Mouse (Mus musculus): ENCODE data around the gene Vps53. TPM values are rescaled to one million over a fixed set of nuclear protein-coding genes. Genes with fewer than 3 reads are reported as not detected.
"Not testable (repeated sequence)": the region's sequence is repeated elsewhere in the genome, so short reads cannot be mapped to it uniquely, and the experiment has no call there.

The Vps53 gene
- 43.5 and 44.3 TPM in 2 replicates for polyA plus RNA-seq (2015; fragmentation: Nextera tagmentation; extraction: Ambion mirVana)

- under 1% methylated on average over 37 of the region's 37 CpGs for WGBS
- peak within 1 kb of the TSS; percentile 90 for H3K4me2 ChIP-seq
- peak within 1 kb of the TSS; percentile 94 for H3K4me3 ChIP-seq
- peak within 1 kb of the TSS; percentile 71 for H3K27ac ChIP-seq
- peak; percentile 78; the same call in 1 of the 2 replicates for ATAC-seq (ENCODE audit: insufficient number of reproducible peaks, low FRiP score, low TSS enrichment, low read depth)
- peaks cover 8% of the 10 kb centered on the region for H3K4me1 ChIP-seq
- H3K27me3 ChIP-seq, result no peaks in the 10 kb centered on the region
- peak within 1 kb of the TSS; percentile 63 for H3K9ac ChIP-seq
- peaks cover 7% of the 10 kb centered on the region; the same call in 1 of the 2 replicates for H3K36me3 ChIP-seq
- H3K9me3 ChIP-seq, result no peaks in the 10 kb centered on the region
These were observed at the start of gene Vps53, which contains the start of gene Fam57a for GRCm38 (mm10) chr11:76179495-76180145. Gene Vps53, minus strand, starts transcription at chr11:76179647. Gene Fam57a, plus strand, starts transcription at chr11:76179671.

DNA sequence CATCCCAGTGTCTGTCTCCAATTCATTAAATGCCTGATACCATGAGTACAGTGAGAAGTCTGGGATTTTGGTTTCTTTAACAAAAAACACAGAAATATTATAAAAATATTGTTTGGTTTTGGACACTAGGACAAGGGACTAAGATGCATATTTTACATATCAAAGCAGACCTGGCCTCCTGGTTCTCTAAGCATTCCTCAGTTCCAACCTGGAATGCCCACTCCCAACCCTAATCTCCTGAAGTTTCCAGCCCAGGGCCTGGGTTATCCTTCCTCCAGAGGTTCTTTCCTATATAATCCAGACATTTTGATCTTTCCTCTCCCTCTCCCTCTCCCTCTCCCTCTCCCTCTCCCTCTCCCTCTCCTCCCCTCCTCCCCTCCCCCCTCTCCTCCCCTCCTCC, 45.6 kb upstream of the Vps53 start:
- H3K4me1 ChIP-seq, result no peaks in the 10 kb centered on the region
- H3K27ac ChIP-seq, result no peak overlapping the region
- H3K36me3 ChIP-seq, result peaks cover 57% of the 10 kb centered on the region
- no peak overlapping the region for H3K9ac ChIP-seq
- no peak for ATAC-seq (ENCODE audit: insufficient number of reproducible peaks, low FRiP score, low TSS enrichment, low read depth)
- H3K9me3 ChIP-seq, result no peaks in the 10 kb centered on the region
- no peak overlapping the region for H3K4me3 ChIP-seq
- H3K27me3 ChIP-seq, result no peaks in the 10 kb centered on the region
- no peak overlapping the region for H3K4me2 ChIP-seq

- H3K4me1 ChIP-seq, result no peaks in the 10 kb centered on the region
- no peaks in the 10 kb centered on the region for H3K27me3 ChIP-seq
- ATAC-seq (ENCODE audit: insufficient number of reproducible peaks, low FRiP score, low TSS enrichment, low read depth), result no peak
- H3K4me3 ChIP-seq, result no peak overlapping the region
- no peaks in the 10 kb centered on the region for H3K9me3 ChIP-seq
- no peak overlapping the region for H3K27ac ChIP-seq
- 96% methylated on average over 5 of the region's 5 CpGs for WGBS
- no peak overlapping the region for H3K9ac ChIP-seq
- peaks cover 62% of the 10 kb centered on the region for H3K36me3 ChIP-seq
- no peak overlapping the region for H3K4me2 ChIP-seq
These were observed 45.2 kb upstream of the Vps53 start for GRCm38 (mm10) chr11:76224631-76225030.

DNA sequence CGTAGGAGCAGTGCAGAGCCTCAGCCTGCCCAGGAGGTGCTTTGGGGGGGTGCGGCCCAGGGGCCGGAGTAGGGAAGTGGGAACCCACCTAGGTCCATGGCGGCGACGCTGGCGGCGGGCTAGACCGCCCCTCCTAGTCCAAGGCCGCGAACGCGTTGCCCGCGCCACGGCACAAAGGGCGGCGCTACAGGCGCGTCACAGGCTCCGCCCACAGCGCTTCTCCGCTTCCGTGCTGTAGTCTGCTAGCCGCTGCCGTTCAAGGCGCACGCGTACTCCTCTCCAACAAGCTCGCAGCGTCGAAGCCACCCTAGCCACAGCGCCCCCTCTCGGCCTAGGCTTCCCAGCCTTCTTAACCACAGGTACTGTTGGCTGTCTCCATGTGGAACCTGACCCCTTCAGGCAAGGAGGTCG, 37.9 kb upstream of the Vps53 start, which contains the start of the genes Dbil5 and Gemin4:
Dbil5 (plus strand) TSS at position 219 of the 411 bp plus-strand sequence.
Gemin4 (minus strand) TSS at position 275 of the 411 bp plus-strand sequence.
- H3K9me3 ChIP-seq, result no peaks in the 10 kb centered on the region
- H3K27me3 ChIP-seq, result no peaks in the 10 kb centered on the region
- WGBS, result 0% methylated on average over 35 of the region's 35 CpGs
- peaks cover 16% of the 10 kb centered on the region for H3K4me1 ChIP-seq
- H3K4me3 ChIP-seq, result peak within 1 kb of the TSS; percentile 57
- H3K4me2 ChIP-seq, result peak within 1 kb of the TSS; percentile 68
- H3K36me3 ChIP-seq, result peaks cover 52% of the 10 kb centered on the region
- H3K27ac ChIP-seq, result peak within 1 kb of the TSS; percentile 93
- peak within 1 kb of the TSS; percentile 64 for H3K9ac ChIP-seq
- peak; percentile 96 for ATAC-seq (ENCODE audit: insufficient number of reproducible peaks, low FRiP score, low TSS enrichment, low read depth)

GRCm38 (mm10) chr11:76216681-76217389, 37.4 kb upstream of the Vps53 start:
- Histone ChIP-seq H3K4me2 (peak overlapping the region; percentile 68), H3K4me3 (peak overlapping the region; percentile 57), H3K27me3 (no peaks in the 10 kb centered on the region), H3K9me3 (no peaks in the 10 kb centered on the region), H3K36me3 (peaks cover 53% of the 10 kb centered on the region), H3K9ac (peak overlapping the region; percentile 64), H3K27ac (peak overlapping the region; percentile 93), H3K4me1 (peaks cover 16% of the 10 kb centered on the region)
- WGBS, result 1% methylated on average over 33 of the region's 33 CpGs
- peak; percentile 22; the same call in 1 of the 2 replicates for ATAC-seq (ENCODE audit: insufficient number of reproducible peaks, low FRiP score, low TSS enrichment, low read depth)

- H3K4me2 ChIP-seq, result peak overlapping the region; percentile 68
- no peak overlapping the region for H3K9ac ChIP-seq
- ATAC-seq (ENCODE audit: insufficient number of reproducible peaks, low FRiP score, low TSS enrichment, low read depth), result no peak
- WGBS, result 65% methylated on average over 5 of the region's 5 CpGs
- no peaks in the 10 kb centered on the region for H3K27me3 ChIP-seq
- H3K4me1 ChIP-seq, result peaks cover 16% of the 10 kb centered on the region
- no peaks in the 10 kb centered on the region for H3K9me3 ChIP-seq
- peak overlapping the region; percentile 93 for H3K27ac ChIP-seq
- H3K36me3 ChIP-seq, result peaks cover 46% of the 10 kb centered on the region
- peak overlapping the region; percentile 57 for H3K4me3 ChIP-seq
These were observed 36.6 kb upstream of the Vps53 start for GRCm38 (mm10) chr11:76216049-76216540.

DNA sequence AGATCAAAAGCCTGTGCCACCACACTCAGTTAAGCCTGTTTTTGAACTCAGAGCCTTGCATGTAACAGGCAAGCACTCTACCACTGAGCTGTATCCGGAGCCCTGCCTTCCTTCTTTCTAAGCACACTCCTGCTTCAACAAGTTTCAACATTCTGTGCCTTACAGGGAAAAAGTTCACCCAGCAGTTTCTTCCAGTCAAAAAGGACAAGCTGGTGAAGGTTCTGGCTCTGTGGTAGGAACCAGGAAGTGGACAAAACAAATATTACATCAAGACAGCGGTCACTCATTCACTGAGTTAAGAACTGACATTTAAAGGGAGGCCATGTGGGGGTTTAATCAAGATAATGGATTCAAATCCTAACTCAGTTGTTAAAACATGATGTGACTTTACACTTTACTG, 35.6 kb upstream of the Vps53 start:
- 96% methylated on average over 2 of the region's 2 CpGs for WGBS
- no peak overlapping the region for H3K4me3 ChIP-seq
- H3K27me3 ChIP-seq, result no peaks in the 10 kb centered on the region
- peaks cover 17% of the 10 kb centered on the region for H3K4me1 ChIP-seq
- no peak overlapping the region for H3K27ac ChIP-seq
- no peak for ATAC-seq (ENCODE audit: insufficient number of reproducible peaks, low FRiP score, low TSS enrichment, low read depth)
- H3K9me3 ChIP-seq, result no peaks in the 10 kb centered on the region
- H3K36me3 ChIP-seq, result peaks cover 44% of the 10 kb centered on the region
- no peak overlapping the region for H3K9ac ChIP-seq
- H3K4me2 ChIP-seq, result no peak overlapping the region

DNA sequence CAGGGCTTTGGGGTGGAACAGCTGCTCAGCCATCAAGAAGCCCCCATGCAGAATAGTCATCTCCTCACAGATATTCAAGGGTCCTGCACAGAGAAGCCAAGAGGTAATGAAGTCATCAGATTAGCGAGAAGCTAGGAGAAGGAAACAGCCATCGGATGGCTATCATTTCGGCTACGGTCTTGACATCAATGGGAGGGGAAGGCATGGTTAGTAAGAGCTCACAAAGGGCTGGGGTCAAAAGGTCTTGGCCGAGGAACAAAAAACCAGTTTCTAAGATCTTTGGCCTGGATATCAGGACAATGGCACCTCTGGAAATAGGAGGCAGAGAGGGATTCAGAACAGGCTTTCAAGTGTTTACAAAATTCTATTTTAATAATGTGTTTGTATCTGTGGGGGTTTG, 34.4 kb upstream of the Vps53 start:
- WGBS, result 88% methylated on average over 5 of the region's 5 CpGs

DNA sequence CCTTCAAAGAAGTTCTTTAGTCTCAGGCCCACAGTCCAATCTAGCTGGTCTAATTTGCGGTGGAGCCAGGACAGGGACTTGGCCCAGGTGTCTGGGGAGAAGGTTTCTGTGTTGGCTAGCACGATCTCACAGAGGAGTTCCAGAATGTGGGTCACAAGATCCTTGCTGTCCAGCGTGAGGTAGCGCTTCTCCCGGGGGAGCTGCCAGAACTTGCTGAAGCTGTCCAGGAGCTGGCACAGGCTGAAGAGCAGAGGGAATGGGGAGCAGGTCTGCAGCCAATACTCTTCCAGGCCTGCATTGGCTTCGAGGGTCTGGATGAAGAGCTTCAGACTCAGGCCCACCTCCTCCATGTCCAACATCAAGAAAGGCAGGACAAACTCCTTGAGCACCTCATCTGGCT, 32.1 kb upstream of the Vps53 start:
- 96% methylated on average over 6 of the region's 6 CpGs for WGBS
- H3K9ac ChIP-seq; H3K4me2 ChIP-seq; H3K27ac ChIP-seq; ATAC-seq (ENCODE audit: insufficient number of reproducible peaks, low FRiP score, low TSS enrichment, low read depth); H3K9me3 ChIP-seq; H3K4me3 ChIP-seq; H3K27me3 ChIP-seq: not testable (repeated sequence)
- Histone ChIP-seq H3K36me3 (peaks cover 63% of the 10 kb centered on the region), H3K4me1 (peaks cover 15% of the 10 kb centered on the region)

More for the DNA sequence above, 34.4 kb upstream of the Vps53 start:
- H3K9me3 ChIP-seq, result no peaks in the 10 kb centered on the region
- no peaks in the 10 kb centered on the region for H3K27me3 ChIP-seq
- H3K9ac ChIP-seq, result no peak overlapping the region
- H3K27ac ChIP-seq, result no peak overlapping the region
- peaks cover 43% of the 10 kb centered on the region for H3K36me3 ChIP-seq
- no peak overlapping the region for H3K4me3 ChIP-seq
- peaks cover 20% of the 10 kb centered on the region for H3K4me1 ChIP-seq
- H3K4me2 ChIP-seq, result no peak overlapping the region
- ATAC-seq (ENCODE audit: insufficient number of reproducible peaks, low FRiP score, low TSS enrichment, low read depth), result no peak

DNA sequence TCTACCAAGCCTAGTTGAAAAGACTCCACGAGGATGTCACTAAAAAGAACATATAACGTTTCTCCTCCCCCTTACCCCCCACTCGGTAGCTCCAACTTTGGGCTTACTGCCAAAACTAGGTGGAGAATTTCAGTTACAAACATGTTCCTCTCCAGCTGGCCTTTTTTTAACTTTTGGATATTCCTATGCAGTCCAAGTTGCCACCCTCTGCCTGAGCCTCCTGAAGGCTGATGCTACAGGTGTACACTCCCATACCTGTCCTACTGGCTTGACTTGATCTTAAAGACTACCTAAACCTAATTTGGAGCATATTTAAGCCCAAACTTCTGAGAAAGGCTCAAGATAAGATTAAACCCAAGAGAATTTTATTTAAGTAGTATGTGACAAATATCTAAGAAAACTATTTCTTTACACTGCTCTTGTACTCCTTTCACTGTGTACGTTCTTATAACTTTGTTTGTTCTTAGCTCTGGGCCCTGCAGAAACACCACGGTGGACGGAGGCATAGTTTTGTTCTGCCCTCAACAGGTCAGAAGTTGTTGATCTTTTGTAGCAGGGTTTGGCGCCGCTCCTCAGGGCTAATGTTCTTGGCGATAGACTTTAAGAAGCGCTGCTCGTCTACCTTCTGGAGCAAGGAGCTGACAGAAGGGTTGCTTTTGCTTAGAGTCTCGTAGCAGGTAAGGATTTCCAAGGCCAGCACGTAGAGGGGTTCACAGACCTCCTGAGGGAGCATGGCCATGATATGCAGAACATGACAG, 31.0 kb upstream of the Vps53 start:
- 74% methylated on average over 13 of the region's 13 CpGs for WGBS
- H3K9me3 ChIP-seq, result no peaks in the 10 kb centered on the region
- H3K4me1 ChIP-seq, result peaks cover 4% of the 10 kb centered on the region; the same call in 1 of the 2 replicates
- H3K27ac ChIP-seq, result peak overlapping the region; percentile 22; the same call in 1 of the 2 replicates
- no peak for ATAC-seq (ENCODE audit: insufficient number of reproducible peaks, low FRiP score, low TSS enrichment, low read depth)
- H3K36me3 ChIP-seq, result peaks cover 74% of the 10 kb centered on the region
- H3K9ac ChIP-seq, result no peak overlapping the region
- no peaks in the 10 kb centered on the region for H3K27me3 ChIP-seq
- H3K4me2 ChIP-seq, result no peak overlapping the region
- no peak overlapping the region for H3K4me3 ChIP-seq

DNA sequence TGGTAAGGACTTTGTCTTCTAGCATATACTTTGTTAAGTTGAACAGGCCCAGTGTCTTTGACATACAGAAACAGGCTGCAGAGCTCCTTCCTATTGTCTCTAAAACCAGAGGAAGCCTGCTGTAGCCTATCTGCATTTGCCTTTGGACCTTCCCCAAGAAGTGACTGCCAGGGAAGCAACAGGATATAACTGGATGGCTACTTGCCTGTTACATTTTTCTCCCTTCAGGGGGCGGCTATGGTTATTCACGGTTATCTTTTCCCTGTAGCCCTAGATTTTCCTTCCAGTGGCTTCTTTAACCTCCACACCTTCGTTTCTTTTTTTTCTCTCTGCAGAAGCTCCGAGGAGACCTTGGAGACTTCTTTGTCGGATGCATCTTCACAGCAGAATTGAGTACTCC, 27.3 kb upstream of the Vps53 start:
- 91% methylated on average over 5 of the region's 5 CpGs for WGBS
- ATAC-seq (ENCODE audit: insufficient number of reproducible peaks, low FRiP score, low TSS enrichment, low read depth), result no peak
- Histone ChIP-seq H3K9me3 (no peaks in the 10 kb centered on the region), H3K9ac (no peak overlapping the region), H3K36me3 (peaks cover 56% of the 10 kb centered on the region), H3K27ac (no peak overlapping the region), H3K4me1 (peaks cover 13% of the 10 kb centered on the region), H3K27me3 (no peaks in the 10 kb centered on the region), H3K4me2 (no peak overlapping the region), H3K4me3 (no peak overlapping the region)
